Mouse (Mus musculus) liver, embryonic 13.5 days (tissue): Measurements from ENCODE around the gene Ifit2. TPM values are rescaled to one million over a fixed set of nuclear protein-coding genes. Genes with fewer than 3 reads are reported as not detected.
"Not testable (repeated sequence)": the region's sequence is repeated elsewhere in the genome, so short reads cannot be mapped to it uniquely, and the experiment has no call there.

Experiments used
- ATAC-seq: fragments of 200-750 bp; cut with Nextera tagmentation; 2 replicates; pipeline ENCODE4 v1.8.0; 2017; ENCODE audit warnings: low read depth, mild to moderate bottlenecking, moderate number of reproducible peaks, moderate library complexity
- DNase-seq: peaks from one replicate; pipeline ENCODE4 v3.0.0; 2022
- H3K27ac ChIP-seq: fragments of 300-500 bp; sonication (generic); 2 replicates; pipeline ENCODE4 v1.5.1; 2015; ENCODE audit warnings: moderate library complexity, mild to moderate bottlenecking, inconsistent platforms
- H3K27me3 ChIP-seq: fragments of 300-500 bp; sonication (generic); 2 replicates; pipeline ENCODE4 v1.6.1; 2015; ENCODE audit warnings: mild to moderate bottlenecking, inconsistent platforms
- H3K36me3 ChIP-seq: fragments of 300-500 bp; sonication (generic); 2 replicates; pipeline ENCODE4 v1.6.1; 2015; ENCODE audit warnings: mild to moderate bottlenecking, inconsistent platforms
- H3K4me1 ChIP-seq: fragments of 300-500 bp; sonication (generic); replicated peaks from 2 replicates; pipeline ENCODE4 v1.6.1; 2015; ENCODE audit warnings: inconsistent platforms
- H3K4me2 ChIP-seq: fragments of 300-500 bp; sonication (generic); 2 replicates; pipeline ENCODE4 v1.6.1; 2015; ENCODE audit warnings: inconsistent platforms, mild to moderate bottlenecking, moderate library complexity
- H3K4me3 ChIP-seq: fragments of 300-500 bp; sonication (generic); replicated peaks from 2 replicates; pipeline ENCODE4 v1.5.1; 2015; ENCODE audit warnings: mild to moderate bottlenecking, inconsistent platforms
- H3K9ac ChIP-seq: fragments of 300-500 bp; sonication (generic); 2 replicates; pipeline ENCODE4 v1.6.1; 2015; ENCODE audit warnings: mild to moderate bottlenecking, inconsistent platforms
- H3K9me3 ChIP-seq: fragments of 300-500 bp; sonication (generic); replicated peaks from 2 replicates; pipeline ENCODE4 v1.6.1; 2016; ENCODE audit warnings: inconsistent platforms
- WGBS: fragments of 180-500 bp; shearing (Covaris S2); methylation state at CpG from one replicate; pipeline ENCODE4 v1.1.7; 2015; ENCODE audit not compliant: insufficient replicate concordance; 5-methylcytosine and 5-hydroxymethylcytosine counted together
- polyA plus RNA-seq: library from polyadenylated mRNA; unstranded; fragments of >200 nt; fragmentation: Nextera tagmentation; extraction: Ambion mirVana; gene quantifications from 2 replicates; pipeline ENCODE4 v1.2.1, GENCODE M21; 2015

The Ifit2 gene
- polyA plus RNA-seq, 1 experiment from 2014 or later, result 3.0 TPM

DNA sequence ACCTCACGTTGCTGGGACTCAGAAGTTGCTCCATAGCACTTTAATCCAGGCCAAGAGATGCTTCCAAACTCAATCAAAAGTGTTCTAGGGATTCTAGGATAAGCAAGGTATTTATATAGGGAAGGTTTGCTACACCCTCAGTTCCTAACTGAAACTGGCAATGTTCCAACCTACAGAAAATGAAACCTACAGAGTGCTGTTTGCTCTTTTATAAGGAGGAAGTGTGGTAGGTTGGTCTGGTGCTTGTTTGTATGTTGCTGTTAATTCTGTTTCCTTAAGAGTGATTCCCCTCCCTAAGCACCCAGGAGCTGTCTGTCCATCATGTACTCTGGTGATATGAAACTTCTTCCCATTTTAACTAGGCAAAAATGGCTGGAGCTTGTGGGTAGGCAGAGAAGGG is 51.4 kb downstream of the Ifit2 start, which contains the start of gene Ifit1bl1:
Gene Ifit1bl1, minus strand, starts transcription at position 69 of the 400 bp plus-strand sequence.
- not testable (repeated sequence) for H3K4me1 ChIP-seq, H3K27me3 ChIP-seq, H3K27ac ChIP-seq, ATAC-seq, H3K9ac ChIP-seq, H3K9me3 ChIP-seq, H3K4me2 ChIP-seq, H3K4me3 ChIP-seq, H3K36me3 ChIP-seq, DNase-seq
- WGBS, result 18% methylated on average over 1 of the region's 1 CpGs

DNA sequence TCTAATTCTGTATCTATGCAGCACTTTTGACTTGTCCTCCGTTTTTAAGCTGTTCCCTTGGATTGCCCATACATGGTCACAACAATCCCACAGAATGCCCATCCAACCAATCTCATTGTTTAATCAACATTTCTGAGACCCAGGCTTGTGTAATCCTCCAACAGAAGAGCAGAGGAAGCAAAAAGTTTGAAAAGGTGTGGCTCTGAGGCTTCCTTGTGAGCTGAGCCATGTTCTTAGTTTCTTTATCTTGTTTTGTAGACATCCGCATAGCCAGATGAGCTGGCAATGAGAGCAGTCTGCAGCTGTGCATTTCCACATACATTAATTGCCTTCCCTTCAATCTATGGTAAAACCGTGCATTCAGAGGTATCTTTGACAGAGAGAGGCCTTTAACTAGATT is 55.0 kb downstream of the Ifit2 start:
- Histone ChIP-seq H3K9ac (no peak overlapping the region), H3K36me3 (no peaks in the 10 kb centered on the region), H3K27ac (no peak overlapping the region), H3K4me2 (no peak overlapping the region), H3K4me3 (no peak overlapping the region), H3K9me3 (no peaks in the 10 kb centered on the region), H3K27me3 (no peaks in the 10 kb centered on the region), H3K4me1 (no peaks in the 10 kb centered on the region)
- no peak for DNase-seq
- WGBS, result 64% methylated on average over 3 of the region's 3 CpGs
- ATAC-seq, result no peak

DNA sequence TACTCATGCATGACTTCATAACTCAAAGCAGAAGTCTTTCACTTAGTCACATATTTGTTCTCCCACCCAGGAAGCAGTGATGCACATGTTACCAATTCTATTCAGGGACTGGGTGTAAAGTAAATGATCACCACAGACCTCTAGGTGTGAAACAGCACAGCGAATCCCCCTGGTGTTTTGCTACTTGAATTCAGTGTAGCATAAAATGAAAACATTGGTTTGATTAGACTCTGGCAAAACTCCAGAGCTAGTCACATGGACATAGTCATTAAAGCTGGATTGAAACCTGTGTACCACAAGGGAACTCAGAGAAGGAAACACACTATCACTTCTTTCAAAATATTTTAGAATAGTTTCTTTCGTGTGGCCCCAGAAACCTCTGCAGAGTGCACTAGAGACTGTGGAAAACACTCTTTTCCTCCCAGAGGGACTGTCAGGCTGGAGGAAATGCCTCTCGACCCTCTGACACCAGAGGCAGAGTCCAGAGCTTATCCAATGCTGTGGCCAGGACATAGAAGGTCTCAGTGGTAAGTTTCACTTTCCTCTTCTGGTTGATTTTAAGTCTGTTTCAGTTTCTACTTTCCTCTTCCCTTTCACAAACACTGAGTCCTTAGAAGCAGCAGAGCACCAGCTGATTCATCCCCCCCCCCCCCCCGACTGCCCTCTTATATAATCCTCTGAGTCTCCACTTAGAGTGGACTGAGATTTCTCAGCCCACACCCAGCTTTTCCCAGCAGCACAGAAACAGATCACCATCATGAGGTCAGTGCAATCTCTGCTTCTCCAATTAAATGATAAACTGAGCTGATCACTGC is 57.0 kb downstream of the Ifit2 start, which contains the start of gene Ifit3b:
Gene Ifit3b, plus strand, starts transcription at position 734 of the 815 bp plus-strand sequence.
- not testable (repeated sequence) for H3K36me3 ChIP-seq, H3K4me2 ChIP-seq, H3K9ac ChIP-seq, H3K27me3 ChIP-seq, DNase-seq, H3K9me3 ChIP-seq, H3K4me3 ChIP-seq, H3K27ac ChIP-seq, H3K4me1 ChIP-seq
- peak; percentile 51; the same call in 1 of the 2 replicates for ATAC-seq
- WGBS, result 25% methylated on average over 4 of the region's 4 CpGs

DNA sequence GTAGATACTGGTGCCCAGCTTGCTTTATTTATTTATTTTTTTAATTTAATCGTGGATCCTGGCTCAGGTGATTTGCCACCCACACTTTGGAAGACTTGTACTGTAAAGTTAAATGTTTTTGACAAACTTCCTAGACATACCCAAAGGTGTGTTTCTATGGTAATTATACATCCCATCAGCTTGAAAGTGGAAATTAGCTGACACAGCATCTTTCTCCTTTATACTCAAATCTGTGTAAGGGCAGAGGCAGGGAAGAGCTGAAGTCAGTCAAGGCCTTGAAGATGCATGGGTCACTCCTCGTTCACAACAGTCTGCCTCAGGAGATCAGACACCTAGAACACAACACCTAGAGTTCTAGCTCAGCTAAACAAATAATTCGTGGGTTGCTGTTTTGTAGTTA is 59.6 kb downstream of the Ifit2 start:
- H3K27me3 ChIP-seq, H3K36me3 ChIP-seq, H3K27ac ChIP-seq, H3K4me3 ChIP-seq, H3K9me3 ChIP-seq, H3K4me2 ChIP-seq, DNase-seq, H3K9ac ChIP-seq, ATAC-seq, H3K4me1 ChIP-seq: not testable (repeated sequence)
- WGBS, result 38% methylated on average over 3 of the region's 3 CpGs

DNA sequence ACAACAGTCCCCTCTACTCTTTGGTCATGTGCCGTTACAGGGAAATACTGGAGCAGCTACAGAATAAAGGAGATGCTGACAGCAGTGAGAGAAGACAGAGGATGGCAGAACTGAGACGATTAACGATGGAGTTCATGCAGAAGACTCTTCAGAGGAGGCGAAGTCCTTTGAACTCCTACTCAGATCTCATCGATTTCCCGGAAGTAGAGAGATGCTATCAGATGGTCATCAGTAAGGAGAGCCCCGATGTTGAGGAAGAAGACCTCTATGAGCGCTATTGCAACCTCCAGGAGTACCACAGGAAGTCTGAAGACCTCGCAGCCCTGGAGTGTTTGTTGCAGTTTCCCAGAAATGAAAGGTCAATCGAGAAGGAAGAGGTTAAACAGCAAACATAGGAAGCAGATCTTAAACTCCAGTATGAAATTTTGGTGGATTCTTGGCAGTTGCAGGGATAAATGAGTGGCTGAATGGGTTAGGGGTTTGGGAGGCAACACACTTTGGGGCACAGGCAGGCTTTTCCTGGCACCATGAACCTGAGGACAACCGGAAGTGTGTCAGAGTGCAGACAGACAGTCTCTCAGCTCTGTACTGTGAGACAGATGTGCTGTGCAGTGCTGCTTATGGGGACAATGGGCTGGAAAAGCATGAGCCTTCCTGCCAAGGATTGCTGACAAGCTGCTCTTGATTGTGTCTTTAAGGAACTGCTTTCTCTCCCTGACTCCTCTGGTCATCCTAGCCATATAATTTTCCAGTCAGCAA is 61.9 kb downstream of the Ifit2 start:
- not testable (repeated sequence) for ATAC-seq, H3K9ac ChIP-seq, H3K4me1 ChIP-seq, H3K4me3 ChIP-seq, H3K36me3 ChIP-seq, H3K27ac ChIP-seq, DNase-seq, H3K4me2 ChIP-seq, H3K9me3 ChIP-seq, H3K27me3 ChIP-seq
- WGBS, result 54% methylated on average over 6 of the region's 11 CpGs

DNA sequence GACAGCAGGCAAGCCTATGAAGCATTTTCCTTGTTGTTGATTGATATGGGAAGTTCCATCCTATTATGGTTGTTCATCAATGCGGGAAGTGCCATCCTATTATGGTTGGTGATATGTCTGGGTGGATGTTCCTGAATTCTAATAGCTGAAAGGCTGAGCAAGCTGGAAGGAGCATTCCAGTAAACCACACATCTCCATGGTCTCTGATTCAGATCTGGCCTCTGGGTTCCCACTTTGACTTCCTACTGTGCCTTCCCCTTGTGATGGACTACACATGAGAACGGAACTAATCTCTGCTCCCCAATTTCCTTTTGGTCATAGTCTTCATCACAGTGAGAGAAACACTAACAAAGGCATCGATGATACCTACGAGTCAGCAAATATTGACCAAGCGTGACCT is 70.4 kb downstream of the Ifit2 start:
- ATAC-seq, result no peak
- no peak for DNase-seq
- Histone ChIP-seq H3K4me3 (no peak overlapping the region), H3K27ac (no peak overlapping the region), H3K9ac (no peak overlapping the region), H3K36me3 (no peaks in the 10 kb centered on the region), H3K4me2 (no peak overlapping the region), H3K27me3 (no peaks in the 10 kb centered on the region), H3K4me1 (no peaks in the 10 kb centered on the region), H3K9me3 (no peaks in the 10 kb centered on the region)
- 59% methylated on average over 5 of the region's 5 CpGs for WGBS

DNA sequence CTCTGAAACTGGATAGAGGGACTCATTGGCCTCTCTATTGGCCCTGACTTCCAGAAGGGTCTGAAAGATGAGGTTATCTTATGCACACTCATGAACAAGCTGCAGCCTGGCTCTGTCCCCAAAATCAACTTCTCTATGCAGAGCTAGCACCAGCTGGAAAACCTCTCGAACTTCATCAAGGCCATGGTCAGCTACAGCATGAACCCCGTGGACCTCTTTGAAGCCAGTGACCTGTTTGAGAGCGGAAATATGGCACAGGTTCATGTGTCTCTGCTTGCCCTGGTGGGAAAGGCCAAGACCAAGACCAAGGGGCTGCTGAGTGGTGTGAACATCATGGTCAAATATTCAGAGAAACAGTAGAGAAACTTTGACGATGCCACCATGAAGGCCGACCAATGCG is 73.3 kb downstream of the Ifit2 start:
- H3K4me1 ChIP-seq, result no peaks in the 10 kb centered on the region
- ATAC-seq (no peak), DNase-seq (no peak)
- WGBS, result 75% methylated on average over 6 of the region's 6 CpGs
- no peaks in the 10 kb centered on the region for H3K36me3 ChIP-seq
- no peak overlapping the region for H3K4me3 ChIP-seq
- H3K27me3 ChIP-seq, result no peaks in the 10 kb centered on the region
- H3K9ac ChIP-seq, result no peak overlapping the region
- no peak overlapping the region for H3K27ac ChIP-seq
- no peak overlapping the region for H3K4me2 ChIP-seq
- H3K9me3 ChIP-seq, result no peaks in the 10 kb centered on the region

DNA sequence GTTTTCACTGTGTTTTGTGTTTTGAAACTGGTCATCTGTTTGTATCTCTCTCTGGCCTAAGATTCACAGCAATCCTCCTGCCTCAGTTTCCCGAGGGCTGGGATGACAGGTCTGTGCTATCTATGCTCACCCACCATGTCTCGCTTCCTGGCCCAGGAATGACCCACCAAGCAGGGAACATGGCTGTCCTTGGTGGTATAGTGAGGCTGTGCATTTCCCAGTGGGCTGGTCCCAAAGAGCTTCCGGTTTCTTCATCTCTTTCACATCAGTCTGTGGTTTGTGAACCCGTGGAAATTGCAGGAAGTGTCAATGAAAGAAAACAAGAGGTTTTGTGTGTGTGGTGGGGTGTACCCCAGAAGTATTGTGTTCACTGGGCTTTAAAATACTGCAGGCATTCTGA is 74.2 kb downstream of the Ifit2 start:
- Histone ChIP-seq H3K4me1 (no peaks in the 10 kb centered on the region), H3K36me3 (no peaks in the 10 kb centered on the region), H3K27me3 (no peaks in the 10 kb centered on the region), H3K9ac (no peak overlapping the region), H3K4me3 (no peak overlapping the region), H3K9me3 (no peaks in the 10 kb centered on the region), H3K27ac (no peak overlapping the region), H3K4me2 (no peak overlapping the region)
- no peak for ATAC-seq
- no peak for DNase-seq
- 45% methylated on average over 4 of the region's 4 CpGs for WGBS

Other genes with a start within 250 kb of the Ifit2 start
- 0.21 and 0.56 TPM in 2 replicates for gene Ch25h, start 75.5 kb upstream of the Ifit2 start, polyA plus RNA-seq
- 34.1 and 45.0 TPM in 2 replicates for gene Lipa, start 23.2 kb upstream of the Ifit2 start, polyA plus RNA-seq
- gene Ifit3, start 32.8 kb downstream of the Ifit2 start, polyA plus RNA-seq, result 1.7 and 2.0 TPM in 2 replicates
- gene Ifit1bl1, start 51.3 kb downstream of the Ifit2 start, polyA plus RNA-seq, result 0.17 and 0.19 TPM in 2 replicates
- gene Ifit3b, start 57.3 kb downstream of the Ifit2 start, polyA plus RNA-seq, result 0.38 and 0.58 TPM in 2 replicates
- 0.02 and 0.03 TPM in 2 replicates for gene Ifit1bl2, start 90.0 kb downstream of the Ifit2 start, polyA plus RNA-seq
- 0.85 and 1.3 TPM in 2 replicates for gene Ifit1, start 90.2 kb downstream of the Ifit2 start, polyA plus RNA-seq
- gene Slc16a12, start 196.6 kb downstream of the Ifit2 start, polyA plus RNA-seq, result 8.1 and 10.5 TPM in 2 replicates